Mouse (Mus musculus) cerebellum, adult 2 months (tissue): Measurements from ENCODE around the gene Pacs1.

Experiments
- CTCF ChIP-seq: fragments of 200-500 bp; IDR thresholded peaks from 2 replicates; pipeline ENCODE4 v1.5.1; 2011; ENCODE audit warnings: low read depth, mild to moderate bottlenecking, control low read depth, low read length, moderate library complexity, borderline replicate concordance; ENCODE audit not compliant: insufficient read depth
- POLR2A ChIP-seq: fragments of 200-500 bp; IDR thresholded peaks from 2 replicates; pipeline ENCODE4 v1.6.1; 2011; ENCODE audit warnings: low read length, control low read depth, borderline replicate concordance; ENCODE audit not compliant: insufficient read depth

DNA sequence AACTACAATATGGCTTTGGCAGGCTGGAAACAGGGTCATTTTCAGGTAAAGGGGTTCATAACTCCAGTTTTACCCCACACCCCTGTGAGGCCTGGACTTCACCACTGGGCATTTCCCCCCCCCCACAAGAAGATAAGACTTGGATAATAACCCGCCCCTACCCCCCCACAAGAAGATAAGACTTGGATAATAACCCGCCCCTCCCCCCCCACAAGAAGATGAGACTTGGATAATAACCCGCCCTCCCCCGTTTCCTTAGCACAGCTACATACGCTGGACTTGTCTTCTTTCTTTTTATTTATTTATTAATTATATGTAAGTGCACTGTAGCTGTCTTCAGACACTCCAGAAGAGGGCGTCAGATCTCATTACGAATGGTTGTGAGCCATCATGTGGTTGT is 36.1 kb upstream of the Pacs1 start:
- no peak for TF ChIP-seq POLR2A
- TF ChIP-seq CTCF: no peak
